In genomic region chr10:33950803-33951583, GRCm38 (mm10) we compare ENCODE assay signal across 8 mouse cellular contexts. TPM values are rescaled to one million over a fixed set of nuclear protein-coding genes. Genes with fewer than 3 reads are reported as not detected.
DNase-seq lines count a peak whose midpoint lies in the region; ATAC-seq lines count a peak whose summit lies in the region.

Gene Zup1 (minus strand): TSS chr10:33951269.

- peak within 1 kb of the TSS; percentile 78 for H3K4me2 ChIP-seq in hindbrain, embryonic 15.5 days

- no peaks in the 10 kb centered on the region for H3K27me3 ChIP-seq in hindbrain, embryonic 15.5 days

- no peaks in the 10 kb centered on the region for H3K9me3 ChIP-seq in hindbrain, embryonic 15.5 days

- H3K27ac ChIP-seq in hindbrain, embryonic 15.5 days (replicated peaks): peak within 1 kb of the TSS; percentile 72

- H3K4me3 ChIP-seq in hindbrain, embryonic 15.5 days: peak within 1 kb of the TSS; percentile 84

- peaks cover 10% of the 10 kb centered on the region for H3K36me3 ChIP-seq in hindbrain, embryonic 15.5 days

- ATAC-seq in hindbrain, embryonic 15.5 days (ENCODE audit: low FRiP score, low read depth): peak; percentile 98

- 4% methylated on average over 42 of the region's 42 CpGs for WGBS in hindbrain, embryonic 15.5 days

- peak; percentile 90 for DNase-seq in T-cell, adult 2 months (ENCODE audit: low spot score)
- DNase-seq in cerebellum, postnatal 36 days: peak; percentile 79 to 81
- DNase-seq in frontal cortex, postnatal 36 days (ENCODE audit: low spot score in 2 of 2): peak; percentile 81 to 89
- DNase-seq in left cerebral cortex, adult 11 months (ENCODE audit: low spot score): peak; percentile 61
- peak; percentile 88 to 89 for DNase-seq in lung, postnatal 4 days
- peak; percentile 69 for DNase-seq in retina, postnatal 7 days (ENCODE audit: low read depth, low spot score)
- DNase-seq in urinary bladder, adult 2 months (ENCODE audit: low spot score): peak; percentile 60

- peak within 1 kb of the TSS; percentile 85 for H3K9ac ChIP-seq in hindbrain, embryonic 15.5 days

- peaks cover 28% of the 10 kb centered on the region for H3K4me1 ChIP-seq in hindbrain, embryonic 15.5 days (replicated peaks)

RNA-seq across cellular contexts. Expression of gene Zup1, which starts in this region (rescaled TPM):
- polyA plus RNA-seq in hindbrain, embryonic 15.5 days (2015; fragmentation: Nextera tagmentation; extraction: Ambion mirVana): 19.7 and 19.9 TPM in 2 replicates
- 13.2 and 16.1 TPM in 2 replicates for polyA plus RNA-seq in urinary bladder, adult 2 months (2012; rRNA removed)

Comparison
In these comparisons a context has a peak if more than half of its experiments do, and no peak if none do; other contexts are left out.
1. Peak in every context shown above with its lines: DNase-seq, ATAC-seq, H3K4me3 ChIP-seq and H3K27ac ChIP-seq.